Mouse (Mus musculus) forebrain, embryonic 13.5 days (tissue): ENCODE results near the gene Rhoj. TPM values are rescaled to one million over a fixed set of nuclear protein-coding genes. Genes with fewer than 3 reads are reported as not detected.
"Not testable (repeated sequence)": the region's sequence is repeated elsewhere in the genome, so short reads cannot be mapped to it uniquely, and the experiment has no call there.

Experiments
- ATAC-seq: fragments of 200-750 bp; cut with Nextera tagmentation; 2 replicates; pipeline ENCODE4 v1.8.0; 2017
- H3K27ac ChIP-seq: fragments of 300-500 bp; sonication (generic); 2 replicates; pipeline ENCODE4 v1.5.1; 2015; ENCODE audit warnings: inconsistent platforms, mild to moderate bottlenecking, moderate library complexity
- H3K27me3 ChIP-seq: fragments of 300-500 bp; sonication (generic); 2 replicates; pipeline ENCODE4 v1.6.1; 2015; ENCODE audit warnings: mild to moderate bottlenecking, inconsistent platforms
- H3K36me3 ChIP-seq: fragments of 300-500 bp; sonication (generic); 2 replicates; pipeline ENCODE4 v1.6.1; 2015; ENCODE audit warnings: mild to moderate bottlenecking, inconsistent platforms; ENCODE audit not compliant: poor library complexity, severe bottlenecking
- H3K4me1 ChIP-seq: fragments of 300-500 bp; sonication (generic); 2 replicates; pipeline ENCODE4 v1.6.1; 2015; ENCODE audit warnings: inconsistent platforms
- H3K4me2 ChIP-seq: fragments of 300-500 bp; sonication (generic); 2 replicates; pipeline ENCODE4 v1.6.1; 2015; ENCODE audit warnings: inconsistent platforms, mild to moderate bottlenecking, moderate library complexity
- H3K4me3 ChIP-seq: fragments of 300-500 bp; sonication (generic); 2 replicates; pipeline ENCODE4 v1.5.1; 2015; ENCODE audit warnings: mild to moderate bottlenecking, inconsistent platforms
- H3K9ac ChIP-seq: fragments of 300-500 bp; sonication (generic); 2 replicates; pipeline ENCODE4 v1.6.1; 2015; ENCODE audit warnings: mild to moderate bottlenecking, inconsistent platforms
- H3K9me3 ChIP-seq: fragments of 300-500 bp; sonication (generic); replicated peaks from 2 replicates; pipeline ENCODE4 v1.6.1; 2016; ENCODE audit warnings: inconsistent platforms
- WGBS: fragments of 180-500 bp; shearing (Covaris S2); methylation state at CpG from one replicate; pipeline ENCODE4 v1.1.7; 2015; 5-methylcytosine and 5-hydroxymethylcytosine counted together
- polyA plus RNA-seq: library from polyadenylated mRNA; unstranded; fragments of >200 nt; fragmentation: Nextera tagmentation; extraction: Ambion mirVana; gene quantifications from 2 replicates; pipeline ENCODE4 v1.2.1, GENCODE M21; 2015

Rhoj gene
- polyA plus RNA-seq, 1 experiment from 2014 or later: 16.6 TPM

DNA sequence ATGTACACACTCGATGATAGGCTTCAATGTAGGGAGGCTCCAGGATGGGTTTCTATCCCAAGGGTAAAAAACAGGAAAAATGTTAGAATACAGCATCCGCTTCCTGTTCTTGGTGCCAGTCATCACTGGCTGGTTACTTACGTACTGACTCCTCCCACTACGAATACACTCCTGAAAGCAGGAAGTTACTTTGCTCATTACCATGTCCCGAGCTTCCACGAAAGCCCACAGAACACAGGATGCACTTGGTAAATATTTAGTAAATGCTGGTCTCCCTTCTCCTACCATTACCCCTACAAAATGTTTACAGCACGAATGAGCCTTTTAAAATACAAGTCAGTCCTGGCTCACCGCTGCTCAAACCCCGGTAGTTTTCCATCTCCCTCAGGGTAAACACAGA is 104.8 kb downstream of the Rhoj start:
- H3K4me3 ChIP-seq: no peak overlapping the region
- no peaks in the 10 kb centered on the region for H3K4me1 ChIP-seq
- H3K27me3 ChIP-seq: no peaks in the 10 kb centered on the region
- H3K9me3 ChIP-seq: no peaks in the 10 kb centered on the region
- H3K9ac ChIP-seq: no peak overlapping the region
- ATAC-seq: no peak
- WGBS: 90% methylated on average over 9 of the region's 9 CpGs
- H3K4me2 ChIP-seq: no peak overlapping the region
- H3K36me3 ChIP-seq: no peaks in the 10 kb centered on the region
- H3K27ac ChIP-seq: no peak overlapping the region

DNA sequence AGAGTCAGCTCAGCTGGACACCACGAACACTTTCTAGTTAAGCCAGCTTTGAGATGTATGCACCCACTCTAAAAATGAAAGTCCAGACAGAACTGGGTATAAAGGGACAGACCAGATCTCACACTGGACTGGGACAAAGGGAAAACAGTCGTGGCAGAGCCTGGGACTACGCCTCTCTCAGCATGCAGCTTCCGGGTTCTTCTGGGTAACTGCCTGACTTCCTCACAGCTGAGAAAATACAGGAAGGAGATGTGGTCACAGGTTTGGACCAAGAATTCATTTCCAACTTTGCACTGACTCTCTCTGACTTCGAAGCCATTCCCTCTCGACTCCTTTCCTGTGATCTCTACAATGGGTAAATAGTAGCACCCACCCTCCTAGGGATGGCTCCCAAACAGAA is 106.9 kb downstream of the Rhoj start:
- Histone ChIP-seq H3K9ac (no peak overlapping the region), H3K36me3 (no peaks in the 10 kb centered on the region), H3K27me3 (no peaks in the 10 kb centered on the region), H3K9me3 (no peaks in the 10 kb centered on the region), H3K4me1 (no peaks in the 10 kb centered on the region), H3K4me2 (no peak overlapping the region), H3K4me3 (no peak overlapping the region), H3K27ac (no peak overlapping the region)
- ATAC-seq: no peak
- WGBS: 72% methylated on average over 6 of the region's 6 CpGs

DNA sequence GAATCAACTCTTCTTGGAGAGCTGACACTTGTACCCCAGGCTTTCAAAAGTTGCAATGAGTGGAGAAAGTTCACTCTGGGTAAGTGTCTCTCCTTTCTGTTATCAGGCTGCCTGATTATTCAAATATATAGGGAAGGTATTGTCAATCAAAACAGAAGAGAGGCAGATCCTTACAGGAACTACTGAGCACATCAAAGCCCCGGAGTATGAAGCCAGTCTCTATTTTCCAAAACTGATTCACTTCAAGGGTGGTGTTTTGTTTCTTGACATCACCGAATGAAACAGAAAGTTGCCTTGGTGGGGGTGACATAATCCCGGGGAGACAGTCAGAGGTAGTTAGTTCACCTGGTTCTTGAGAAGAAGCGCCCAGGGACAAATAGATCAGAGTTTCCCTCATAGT is 108.6 kb downstream of the Rhoj start, which contains the start of gene Gphb5:
TSS of gene Gphb5 (minus strand) at position 101 of the 400 bp plus-strand sequence.
- no peaks in the 10 kb centered on the region for H3K36me3 ChIP-seq
- 89% methylated on average over 4 of the region's 4 CpGs for WGBS
- no peak within 1 kb of the TSS for H3K27ac ChIP-seq
- no peaks in the 10 kb centered on the region for H3K4me1 ChIP-seq
- no peaks in the 10 kb centered on the region for H3K27me3 ChIP-seq
- no peak within 1 kb of the TSS for H3K4me2 ChIP-seq
- H3K9me3 ChIP-seq: no peaks in the 10 kb centered on the region
- ATAC-seq: no peak
- H3K4me3 ChIP-seq: no peak within 1 kb of the TSS
- H3K9ac ChIP-seq: no peak within 1 kb of the TSS

DNA sequence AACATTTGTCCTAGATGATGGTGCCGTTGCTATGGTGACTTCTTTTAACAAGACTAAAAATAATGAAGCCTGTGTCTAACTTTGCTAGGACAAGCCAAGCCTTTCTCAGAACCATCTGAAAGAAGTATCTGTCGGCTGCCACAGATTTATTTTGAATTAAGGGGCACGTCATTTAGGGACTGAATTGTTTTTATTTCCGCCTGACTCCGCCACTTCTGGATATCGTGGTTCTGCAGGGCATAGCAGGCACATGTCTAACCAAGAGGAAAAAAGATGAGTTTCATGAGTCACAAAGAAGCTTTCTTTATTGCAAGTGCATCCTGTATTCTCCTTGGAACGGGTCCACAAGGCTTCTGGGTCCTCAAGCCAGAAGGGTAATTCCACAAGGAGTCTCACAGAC is 116.2 kb downstream of the Rhoj start:
- no peak overlapping the region for H3K4me3 ChIP-seq
- no peaks in the 10 kb centered on the region for H3K36me3 ChIP-seq
- no peak overlapping the region for H3K9ac ChIP-seq
- no peaks in the 10 kb centered on the region for H3K4me1 ChIP-seq
- H3K4me2 ChIP-seq: no peak overlapping the region
- no peaks in the 10 kb centered on the region for H3K9me3 ChIP-seq
- ATAC-seq: no peak
- no peaks in the 10 kb centered on the region for H3K27me3 ChIP-seq
- 77% methylated on average over 7 of the region's 7 CpGs for whole genome bisulfite sequencing
- H3K27ac ChIP-seq: no peak overlapping the region

DNA sequence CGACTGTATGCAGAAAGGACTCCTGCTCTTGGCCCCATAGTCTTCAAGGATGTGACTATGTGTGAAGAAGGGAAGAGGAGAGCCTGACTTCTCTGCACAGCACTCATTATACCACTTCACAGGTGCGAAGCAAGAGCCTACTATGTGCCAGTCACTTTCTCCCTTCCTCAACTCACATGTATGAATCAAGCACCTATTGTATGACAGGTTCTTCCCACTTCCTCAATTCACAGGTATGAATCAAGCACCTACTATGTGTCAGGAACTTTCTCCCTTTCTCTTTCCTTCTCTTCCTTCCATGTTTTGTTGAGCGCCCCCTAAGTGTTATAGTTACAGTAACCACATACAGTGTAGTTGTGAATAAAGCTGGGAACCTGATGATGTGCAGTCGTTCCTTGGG is 116.7 kb downstream of the Rhoj start:
- Histone ChIP-seq H3K27me3 (no peaks in the 10 kb centered on the region), H3K36me3 (no peaks in the 10 kb centered on the region), H3K9me3 (no peaks in the 10 kb centered on the region), H3K9ac (no peak overlapping the region), H3K4me3 (no peak overlapping the region), H3K4me2 (no peak overlapping the region), H3K4me1 (no peaks in the 10 kb centered on the region), H3K27ac (no peak overlapping the region)
- 93% methylated on average over 4 of the region's 4 CpGs for WGBS
- no peak for ATAC-seq

DNA sequence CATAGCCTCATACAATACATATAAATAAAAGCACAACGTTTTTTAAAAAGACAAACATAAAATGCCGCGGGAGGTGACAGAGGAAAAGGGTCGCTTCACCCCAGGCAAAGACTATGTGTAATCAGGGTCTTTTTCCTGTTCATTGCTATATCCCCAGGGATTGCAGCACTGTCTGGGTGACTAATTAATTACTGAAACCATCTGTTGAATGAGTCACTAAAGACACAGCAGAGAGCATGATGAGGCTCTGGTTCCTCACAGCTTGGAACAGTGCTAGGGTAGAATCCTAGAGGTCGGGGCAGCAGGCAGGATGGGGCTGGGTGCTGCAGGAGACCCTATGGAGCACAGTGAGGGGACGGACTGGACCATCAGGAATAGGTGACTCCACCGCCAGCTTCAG is 117.8 kb downstream of the Rhoj start:
- WGBS: 85% methylated on average over 7 of the region's 7 CpGs
- no peaks in the 10 kb centered on the region for H3K9me3 ChIP-seq
- ATAC-seq: no peak

DNA sequence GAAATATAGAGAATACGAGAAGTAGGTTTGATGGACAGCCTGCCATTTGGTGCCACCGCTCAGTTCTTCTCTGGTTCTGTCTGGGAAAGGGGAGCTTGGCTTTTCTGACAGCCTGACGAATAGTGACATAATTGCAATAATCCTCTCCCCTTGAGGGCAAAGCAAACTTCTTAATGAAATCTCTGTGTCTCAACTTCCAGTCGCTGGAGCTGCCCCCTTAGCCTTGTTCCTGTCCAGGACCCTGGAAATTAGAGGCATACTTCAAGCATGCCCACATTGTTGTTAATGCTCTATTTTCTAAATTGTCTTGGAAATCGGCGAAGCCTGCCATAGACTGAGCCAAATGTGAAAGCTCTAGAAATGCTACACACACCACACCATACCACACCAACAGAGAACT is 120.6 kb downstream of the Rhoj start:
- no peaks in the 10 kb centered on the region for H3K4me1 ChIP-seq
- no peak overlapping the region for H3K4me3 ChIP-seq
- WGBS: 67% methylated on average over 6 of the region's 6 CpGs
- no peaks in the 10 kb centered on the region for H3K36me3 ChIP-seq
- no peak overlapping the region for H3K4me2 ChIP-seq
- H3K9ac ChIP-seq: no peak overlapping the region
- H3K9me3 ChIP-seq: no peaks in the 10 kb centered on the region
- ATAC-seq: no peak
- no peak overlapping the region for H3K27ac ChIP-seq
- no peaks in the 10 kb centered on the region for H3K27me3 ChIP-seq

More for the DNA sequence above, 117.8 kb downstream of the Rhoj start:
- H3K36me3 ChIP-seq: no peaks in the 10 kb centered on the region
- H3K4me2 ChIP-seq: no peak overlapping the region
- H3K27me3 ChIP-seq: no peaks in the 10 kb centered on the region
- H3K4me1 ChIP-seq: no peaks in the 10 kb centered on the region
- H3K4me3 ChIP-seq: no peak overlapping the region
- no peak overlapping the region for H3K9ac ChIP-seq
- no peak overlapping the region for H3K27ac ChIP-seq

DNA sequence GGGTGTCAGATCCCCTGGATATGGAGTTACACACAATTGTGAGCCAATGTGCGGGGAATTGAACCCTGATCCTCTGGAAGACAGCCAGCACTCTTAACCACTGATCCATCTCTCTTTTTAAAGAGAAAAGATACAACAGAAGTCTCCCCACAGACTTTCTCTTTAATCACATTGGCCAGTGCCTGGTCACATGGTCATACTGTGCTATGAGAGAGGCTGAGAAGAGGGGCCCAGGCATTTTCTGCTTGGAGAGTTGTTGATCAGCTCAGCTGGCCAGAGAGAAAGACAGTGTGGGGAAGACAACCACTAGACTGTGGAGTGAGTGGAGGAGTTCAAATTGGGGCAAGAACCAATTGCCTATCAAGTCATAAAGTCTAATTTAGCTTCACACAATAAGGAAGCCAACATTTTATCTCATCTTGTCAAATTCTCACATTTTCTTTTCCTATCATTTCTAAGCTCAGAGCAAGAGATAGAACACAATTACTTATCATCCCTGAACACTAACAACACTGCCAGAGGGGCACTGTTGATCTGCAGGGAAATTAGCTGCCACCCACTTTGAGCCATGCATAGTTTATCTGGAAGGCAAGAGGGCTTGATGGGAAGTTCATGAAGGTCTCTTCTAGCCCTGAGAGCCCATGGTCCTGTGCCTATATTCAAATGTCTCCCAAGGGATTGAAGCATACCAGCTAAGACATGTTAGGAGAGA is 121.7 kb downstream of the Rhoj start:
- no peak overlapping the region for H3K4me3 ChIP-seq
- no peaks in the 10 kb centered on the region for H3K9me3 ChIP-seq
- no peak for ATAC-seq
- H3K27me3 ChIP-seq: no peaks in the 10 kb centered on the region
- WGBS: 88% methylated on average over 1 of the region's 1 CpGs
- H3K4me1 ChIP-seq: no peaks in the 10 kb centered on the region
- no peak overlapping the region for H3K27ac ChIP-seq
- no peak overlapping the region for H3K4me2 ChIP-seq
- H3K9ac ChIP-seq: no peak overlapping the region
- no peaks in the 10 kb centered on the region for H3K36me3 ChIP-seq

DNA sequence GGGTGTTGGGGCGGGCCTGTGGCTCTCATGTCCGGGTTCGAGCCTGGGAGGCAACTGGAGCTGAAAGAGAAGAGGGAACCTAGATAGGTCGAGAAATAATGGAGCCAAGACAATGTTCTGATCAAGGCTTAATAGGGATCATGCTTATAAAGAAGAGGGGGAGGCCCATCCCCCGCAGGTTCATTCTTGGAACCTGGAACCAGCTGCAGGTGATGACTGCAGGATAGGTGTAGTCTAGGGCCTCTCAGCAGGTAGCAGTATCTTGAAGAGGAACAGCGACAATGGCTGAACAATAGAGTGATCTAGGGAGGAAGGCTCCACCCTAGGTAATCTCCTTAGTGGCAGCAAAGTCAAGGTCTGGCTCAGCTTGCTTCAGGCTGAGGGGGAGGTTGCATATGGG is 124.3 kb downstream of the Rhoj start:
- H3K27ac ChIP-seq, H3K9me3 ChIP-seq, H3K27me3 ChIP-seq, H3K4me3 ChIP-seq, ATAC-seq, H3K36me3 ChIP-seq, H3K4me2 ChIP-seq, H3K9ac ChIP-seq, H3K4me1 ChIP-seq: not testable (repeated sequence)
- WGBS: 81% methylated on average over 6 of the region's 6 CpGs

DNA sequence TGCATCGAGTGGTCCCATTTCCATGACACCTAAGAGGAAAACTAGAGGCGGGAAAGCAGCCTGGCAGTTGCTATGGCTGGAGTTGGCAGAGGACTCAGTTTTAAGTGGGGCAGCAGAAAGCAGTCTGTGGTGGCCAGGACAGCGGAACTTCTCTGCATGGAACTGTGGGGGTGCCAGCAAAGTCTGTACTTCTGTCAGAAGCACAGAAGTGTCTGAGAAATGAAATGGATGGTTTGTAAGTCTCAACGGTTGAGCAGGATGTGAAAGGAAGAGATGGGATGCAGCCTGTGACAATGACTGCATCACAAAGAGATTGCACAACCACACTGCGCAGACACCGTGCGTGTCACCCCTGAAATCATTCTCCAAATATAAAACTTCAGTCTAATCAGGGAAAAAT is 138.1 kb downstream of the Rhoj start:
- Histone ChIP-seq H3K4me1 (no peaks in the 10 kb centered on the region), H3K27ac (no peak overlapping the region), H3K36me3 (peaks cover 20% of the 10 kb centered on the region), H3K4me3 (no peak overlapping the region), H3K9me3 (no peaks in the 10 kb centered on the region), H3K27me3 (no peaks in the 10 kb centered on the region), H3K9ac (no peak overlapping the region), H3K4me2 (no peak overlapping the region)
- ATAC-seq: no peak
- 90% methylated on average over 7 of the region's 7 CpGs for WGBS

DNA sequence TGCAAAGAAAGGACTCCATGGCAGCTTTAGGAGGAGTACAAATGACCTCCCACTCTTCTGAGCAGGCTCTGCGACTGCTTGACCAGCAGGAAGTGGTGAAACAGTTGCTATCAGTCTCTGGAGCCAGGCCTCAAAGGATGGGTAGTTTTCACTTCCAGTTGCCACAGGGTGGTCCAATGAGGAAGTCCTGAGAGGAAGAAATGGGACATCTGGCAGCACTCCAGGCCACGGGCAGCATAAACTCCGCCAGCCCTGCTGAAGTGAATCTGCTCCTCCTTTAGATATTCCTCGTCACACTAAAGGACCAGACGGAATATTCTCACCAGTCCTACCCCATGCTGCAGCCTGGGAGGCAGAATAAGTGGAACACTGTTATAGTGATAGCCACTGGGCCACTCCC is 140.8 kb downstream of the Rhoj start:
- Histone ChIP-seq H3K27ac (no peak overlapping the region), H3K4me2 (no peak overlapping the region), H3K9ac (no peak overlapping the region), H3K27me3 (no peaks in the 10 kb centered on the region), H3K4me3 (no peak overlapping the region), H3K4me1 (no peaks in the 10 kb centered on the region), H3K9me3 (no peaks in the 10 kb centered on the region), H3K36me3 (peaks cover 43% of the 10 kb centered on the region)
- no peak for ATAC-seq
- 86% methylated on average over 5 of the region's 5 CpGs for WGBS

DNA sequence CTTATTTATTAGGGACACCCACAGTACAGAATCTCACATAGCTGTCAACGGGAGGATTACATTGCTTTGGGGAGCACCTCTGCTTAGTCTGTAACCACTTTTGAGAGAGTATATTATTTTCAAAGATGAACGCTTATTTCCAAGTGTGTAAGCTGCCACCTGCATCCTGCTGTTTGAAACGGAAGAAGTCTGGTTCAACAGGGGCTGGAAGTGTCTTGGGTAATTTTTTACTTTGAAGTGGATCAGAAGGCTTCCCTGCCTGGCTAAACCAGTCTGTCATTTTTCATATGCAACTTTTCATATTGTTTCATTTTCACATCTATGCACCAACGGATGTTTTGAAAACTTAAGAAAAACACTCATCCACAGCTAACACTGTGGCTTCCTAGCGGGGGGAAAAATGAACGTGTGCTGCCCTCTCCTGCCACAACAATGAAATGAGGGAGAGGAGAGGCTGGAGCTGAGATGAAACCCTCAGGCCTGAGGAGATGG is 141.4 kb downstream of the Rhoj start:
- no peak overlapping the region for H3K9ac ChIP-seq
- no peak for ATAC-seq
- 78% methylated on average over 6 of the region's 6 CpGs for WGBS

DNA sequence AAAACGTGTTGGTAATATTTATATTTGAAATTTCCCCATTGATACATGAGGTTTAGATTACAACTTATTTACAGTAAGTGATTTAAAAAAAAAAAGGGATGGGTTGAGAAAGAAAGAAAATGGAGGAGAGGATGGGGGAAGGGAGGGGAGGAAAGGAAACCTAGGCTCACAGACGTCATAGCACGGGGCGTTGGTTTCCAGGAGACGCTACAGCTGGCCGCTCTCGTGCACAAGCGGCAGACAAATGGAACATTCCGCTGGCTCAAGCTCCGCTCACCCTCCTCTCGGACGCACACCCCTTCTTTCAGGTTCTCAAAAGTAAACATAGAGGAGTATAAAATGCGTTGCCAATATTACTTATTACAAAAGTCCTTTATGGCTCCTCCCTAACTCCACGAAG is 141.9 kb downstream of the Rhoj start:
- ATAC-seq: no peak
- no peaks in the 10 kb centered on the region for H3K4me1 ChIP-seq
- no peak overlapping the region for H3K9ac ChIP-seq
- H3K9me3 ChIP-seq: no peaks in the 10 kb centered on the region
- H3K4me2 ChIP-seq: no peak overlapping the region
- H3K36me3 ChIP-seq: peaks cover 43% of the 10 kb centered on the region
- no peak overlapping the region for H3K27ac ChIP-seq
- whole genome bisulfite sequencing: 86% methylated on average over 14 of the region's 14 CpGs
- no peaks in the 10 kb centered on the region for H3K27me3 ChIP-seq
- H3K4me3 ChIP-seq: no peak overlapping the region

More for the DNA sequence above, 141.4 kb downstream of the Rhoj start:
- no peak overlapping the region for H3K27ac ChIP-seq
- H3K27me3 ChIP-seq: no peaks in the 10 kb centered on the region
- no peak overlapping the region for H3K4me2 ChIP-seq
- H3K9me3 ChIP-seq: no peaks in the 10 kb centered on the region
- H3K4me1 ChIP-seq: no peaks in the 10 kb centered on the region
- no peak overlapping the region for H3K4me3 ChIP-seq
- H3K36me3 ChIP-seq: peaks cover 43% of the 10 kb centered on the region
